Mouse (Mus musculus): ENCODE data around the gene Srsf10. TPM values are rescaled to one million over a fixed set of nuclear protein-coding genes. Genes with fewer than 3 reads are reported as not detected.

The Srsf10 gene
- polyA plus RNA-seq, 1 experiment: 37.2 TPM

DNA sequence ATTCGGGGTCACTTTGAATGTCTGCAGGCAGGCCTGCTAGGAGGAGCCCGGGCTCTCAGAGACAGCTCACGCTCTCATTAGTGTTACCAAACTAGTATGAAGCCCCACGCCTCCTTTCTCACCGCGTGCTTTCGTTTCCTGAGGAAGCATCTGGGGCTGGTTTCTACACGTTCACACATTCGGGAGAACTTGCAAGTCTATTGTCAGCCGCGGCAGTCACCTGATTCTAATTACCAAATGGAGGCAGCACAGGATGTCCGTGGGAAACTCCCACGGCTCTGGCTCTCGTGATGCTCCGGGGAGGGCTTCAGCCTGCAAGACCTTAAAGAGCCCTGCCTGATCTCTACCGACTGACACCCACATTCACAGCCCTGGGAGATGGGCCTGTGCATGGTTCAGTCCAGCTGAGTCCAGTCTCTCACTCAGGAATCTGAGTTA lies 21.1 kb downstream of the Srsf10 start:
- Histone ChIP-seq H3K4me3 (ENCODE audit: insufficient read depth, poor library complexity, severe bottlenecking) (no peak overlapping the region), H3ac (ENCODE audit: control insufficient read depth, insufficient read length, low read depth) (no peak overlapping the region), H3K27me3 (ENCODE audit: control insufficient read depth, insufficient read depth, insufficient read length) (no peaks in the 10 kb centered on the region), H3K79me2 (ENCODE audit: control insufficient read depth, insufficient read depth) (peaks cover 19% of the 10 kb centered on the region), H3K79me3 (ENCODE audit: low read depth) (peaks cover 16% of the 10 kb centered on the region), H3K36me3 (ENCODE audit: control insufficient read depth, insufficient read depth) (peaks cover 16% of the 10 kb centered on the region)
- TF ChIP-seq MYOG (IDR thresholded peaks at IDR 0.05; ENCODE audit: control insufficient read depth, extremely low read depth, insufficient read length) (no peak), CEBPB (IDR thresholded peaks at IDR 0.05; ENCODE audit: low read depth) (no peak), CTCF (IDR thresholded peaks at IDR 0.05; ENCODE audit: control insufficient read depth, insufficient read depth, insufficient read length) (no peak), MAX (IDR thresholded peaks at IDR 0.05) (no peak), MYOD1 (IDR thresholded peaks at IDR 0.05; ENCODE audit: control insufficient read depth, insufficient read length, low read depth) (no peak), FOSL1 (IDR thresholded peaks at IDR 0.05; ENCODE audit: insufficient read depth, low read length, poor library complexity, severe bottlenecking) (no peak), USF1 (IDR thresholded peaks at IDR 0.05; ENCODE audit: low read depth) (no peak)

DNA sequence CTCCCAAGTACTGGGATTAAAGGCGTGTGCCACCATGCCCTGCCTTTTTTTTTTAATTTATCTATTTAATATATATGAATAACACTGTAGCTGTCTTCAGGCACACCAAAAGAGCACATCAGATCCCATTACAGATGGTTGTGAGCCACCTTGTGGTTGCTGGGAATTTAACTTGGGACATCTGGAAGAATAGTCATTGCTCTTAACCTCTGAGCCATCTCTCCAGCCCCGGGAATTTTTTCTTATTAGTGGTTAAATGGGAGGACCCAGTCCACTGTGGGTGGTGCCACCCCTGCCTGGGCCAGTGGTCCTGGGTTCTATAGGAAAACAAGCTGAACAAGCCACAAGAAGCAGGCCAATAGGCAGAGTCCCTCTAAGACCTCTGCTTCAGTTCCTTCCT lies 22.2 kb downstream of the Srsf10 start:
- peaks cover 4% of the 10 kb centered on the region for H3K27me3 ChIP-seq (ENCODE audit: control insufficient read depth, insufficient read depth, insufficient read length)

DNA sequence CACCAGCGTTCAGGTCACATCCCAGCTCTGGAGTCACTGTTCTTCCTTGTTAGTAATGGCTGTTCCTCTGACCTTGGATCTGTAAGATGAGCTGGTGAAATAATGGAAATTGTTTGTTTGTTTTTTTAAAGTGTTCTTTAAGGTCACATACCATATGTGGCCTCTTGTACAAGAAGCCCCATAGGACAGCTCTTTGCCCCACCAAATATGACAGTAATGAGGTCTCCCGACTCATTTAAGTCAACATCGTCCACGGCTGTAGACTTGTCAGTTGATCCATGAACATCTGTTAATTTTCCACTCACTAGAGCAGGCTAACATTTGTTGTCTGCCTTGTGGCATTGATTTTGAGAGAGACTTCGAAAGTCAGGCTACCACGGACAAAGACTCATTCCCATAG lies 23.5 kb downstream of the Srsf10 start:
- no peak for TF ChIP-seq FOSL1 (IDR thresholded peaks at IDR 0.05; ENCODE audit: insufficient read depth, low read length, poor library complexity, severe bottlenecking)
- TF ChIP-seq MAX (IDR thresholded peaks at IDR 0.05): no peak
- no peak for TF ChIP-seq USF1 (IDR thresholded peaks at IDR 0.05; ENCODE audit: low read depth)
- no peak for TF ChIP-seq MYOG (IDR thresholded peaks at IDR 0.05; ENCODE audit: control insufficient read depth, extremely low read depth, insufficient read length)
- Histone ChIP-seq H3K36me3 (ENCODE audit: control insufficient read depth, insufficient read depth) (peaks cover 3% of the 10 kb centered on the region), H3K27me3 (ENCODE audit: control insufficient read depth, insufficient read depth, insufficient read length) (peaks cover 9% of the 10 kb centered on the region), H3K4me3 (ENCODE audit: insufficient read depth, poor library complexity, severe bottlenecking) (no peak overlapping the region), H3K79me2 (ENCODE audit: control insufficient read depth, insufficient read depth) (no peaks in the 10 kb centered on the region), H3ac (ENCODE audit: control insufficient read depth, insufficient read length, low read depth) (no peak overlapping the region), H3K79me3 (ENCODE audit: low read depth) (no peaks in the 10 kb centered on the region)

More for the DNA sequence above, 22.2 kb downstream of the Srsf10 start:
- H3K79me3 ChIP-seq (ENCODE audit: low read depth): peaks cover 6% of the 10 kb centered on the region
- no peak overlapping the region for H3K4me3 ChIP-seq (ENCODE audit: insufficient read depth, poor library complexity, severe bottlenecking)
- no peak overlapping the region for H3ac ChIP-seq (ENCODE audit: control insufficient read depth, insufficient read length, low read depth)
- peaks cover 6% of the 10 kb centered on the region for H3K36me3 ChIP-seq (ENCODE audit: control insufficient read depth, insufficient read depth)
- no peak for TF ChIP-seq MYOD1 (IDR thresholded peaks at IDR 0.05; ENCODE audit: control insufficient read depth, insufficient read length, low read depth)
- TF ChIP-seq MAX (IDR thresholded peaks at IDR 0.05): no peak
- TF ChIP-seq CEBPB (IDR thresholded peaks at IDR 0.05; ENCODE audit: low read depth): no peak
- TF ChIP-seq CTCF (IDR thresholded peaks at IDR 0.05; ENCODE audit: control insufficient read depth, insufficient read depth, insufficient read length): no peak
- no peak for TF ChIP-seq USF1 (IDR thresholded peaks at IDR 0.05; ENCODE audit: low read depth)
- H3K79me2 ChIP-seq (ENCODE audit: control insufficient read depth, insufficient read depth): peaks cover 7% of the 10 kb centered on the region

DNA sequence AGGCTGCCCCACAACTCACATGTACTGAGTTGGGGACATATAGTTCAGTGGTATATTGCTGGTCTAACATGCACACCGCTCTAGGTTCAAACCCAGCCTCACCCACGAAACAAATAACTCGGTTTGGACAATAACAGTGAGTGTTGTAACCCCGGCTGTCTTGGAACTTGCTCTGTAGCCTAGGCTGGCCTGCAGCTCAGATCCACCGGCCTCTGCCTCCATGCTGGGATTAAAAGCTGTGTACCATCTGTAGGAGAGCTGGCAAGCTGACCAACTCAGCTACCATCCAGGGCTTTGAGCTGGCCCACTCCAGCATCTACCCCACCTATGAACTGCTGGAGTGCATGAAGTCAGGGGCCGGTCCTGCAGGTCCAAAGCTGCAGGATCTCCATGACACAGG lies 24.5 kb downstream of the Srsf10 start:
- Histone ChIP-seq H3ac (ENCODE audit: control insufficient read depth, insufficient read length, low read depth) (no peak overlapping the region), H3K27me3 (ENCODE audit: control insufficient read depth, insufficient read depth, insufficient read length) (peaks cover 9% of the 10 kb centered on the region)

DNA sequence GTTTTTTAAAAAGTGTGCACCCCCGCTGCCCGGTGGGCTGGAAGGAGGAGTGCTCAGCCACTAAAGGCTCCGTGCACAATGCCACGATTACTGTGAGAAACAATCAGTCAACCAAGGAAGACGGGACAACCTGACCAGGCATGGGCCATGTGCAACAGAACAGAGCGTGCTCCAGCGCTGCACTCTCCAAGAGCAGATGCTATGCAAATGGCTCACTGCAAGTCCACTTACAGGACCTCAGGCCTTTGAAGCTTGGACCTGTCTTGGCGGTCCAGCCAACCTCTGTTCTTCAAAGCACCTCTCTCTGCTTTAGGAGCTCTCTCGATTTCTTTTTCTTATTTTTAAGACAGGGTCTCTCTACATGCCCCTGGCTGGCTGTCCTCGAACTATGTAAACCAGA lies 25.0 kb downstream of the Srsf10 start:
- no peaks in the 10 kb centered on the region for H3K36me3 ChIP-seq (ENCODE audit: control insufficient read depth, insufficient read depth)
- peaks cover 9% of the 10 kb centered on the region for H3K27me3 ChIP-seq (ENCODE audit: control insufficient read depth, insufficient read depth, insufficient read length)
- no peaks in the 10 kb centered on the region for H3K79me2 ChIP-seq (ENCODE audit: control insufficient read depth, insufficient read depth)
- H3K4me3 ChIP-seq (ENCODE audit: insufficient read depth, poor library complexity, severe bottlenecking): no peak overlapping the region
- no peaks in the 10 kb centered on the region for H3K79me3 ChIP-seq (ENCODE audit: low read depth)
- no peak overlapping the region for H3ac ChIP-seq (ENCODE audit: control insufficient read depth, insufficient read length, low read depth)
- TF ChIP-seq FOSL1 (IDR thresholded peaks at IDR 0.05; ENCODE audit: insufficient read depth, low read length, poor library complexity, severe bottlenecking) (no peak), MAX (IDR thresholded peaks at IDR 0.05) (no peak), MYOD1 (IDR thresholded peaks at IDR 0.05; ENCODE audit: control insufficient read depth, insufficient read length, low read depth) (no peak), CTCF (IDR thresholded peaks at IDR 0.05; ENCODE audit: control insufficient read depth, insufficient read depth, insufficient read length) (no peak)

More for the DNA sequence above, 24.5 kb downstream of the Srsf10 start:
- TF ChIP-seq CTCF (IDR thresholded peaks at IDR 0.05; ENCODE audit: control insufficient read depth, insufficient read depth, insufficient read length) (no peak), MYOG (IDR thresholded peaks at IDR 0.05; ENCODE audit: control insufficient read depth, extremely low read depth, insufficient read length) (no peak), MAX (IDR thresholded peaks at IDR 0.05) (no peak), MYOD1 (IDR thresholded peaks at IDR 0.05; ENCODE audit: control insufficient read depth, insufficient read length, low read depth) (no peak), FOSL1 (IDR thresholded peaks at IDR 0.05; ENCODE audit: insufficient read depth, low read length, poor library complexity, severe bottlenecking) (no peak), CEBPB (IDR thresholded peaks at IDR 0.05; ENCODE audit: low read depth) (no peak), USF1 (IDR thresholded peaks at IDR 0.05; ENCODE audit: low read depth) (no peak)
- Histone ChIP-seq H3K79me2 (ENCODE audit: control insufficient read depth, insufficient read depth) (no peaks in the 10 kb centered on the region), H3K4me3 (ENCODE audit: insufficient read depth, poor library complexity, severe bottlenecking) (no peak overlapping the region), H3K36me3 (ENCODE audit: control insufficient read depth, insufficient read depth) (no peaks in the 10 kb centered on the region), H3K79me3 (ENCODE audit: low read depth) (no peaks in the 10 kb centered on the region)

DNA sequence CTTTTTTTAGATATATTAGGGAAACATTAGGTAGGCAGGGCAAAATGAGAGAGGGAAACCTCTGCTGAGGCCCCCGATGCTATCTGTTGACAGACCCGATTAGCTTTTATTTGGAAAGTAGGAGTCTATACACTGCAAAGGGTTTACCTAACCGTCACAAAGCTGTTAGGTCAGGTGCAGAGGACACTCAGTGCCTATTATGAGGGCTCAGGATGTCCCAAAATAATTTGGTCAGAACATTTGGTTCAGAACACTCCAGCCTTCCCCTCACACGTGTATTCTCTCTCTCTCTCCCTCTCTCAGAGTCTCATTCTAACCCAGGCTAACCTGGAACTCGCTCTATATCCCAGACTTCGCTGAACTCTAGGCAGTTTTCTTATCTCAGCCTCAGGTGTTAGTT lies 26.5 kb downstream of the Srsf10 start:
- H3ac ChIP-seq (ENCODE audit: control insufficient read depth, insufficient read length, low read depth): no peak overlapping the region
- H3K36me3 ChIP-seq (ENCODE audit: control insufficient read depth, insufficient read depth): no peaks in the 10 kb centered on the region
- H3K27me3 ChIP-seq (ENCODE audit: control insufficient read depth, insufficient read depth, insufficient read length): peaks cover 9% of the 10 kb centered on the region
- H3K4me3 ChIP-seq (ENCODE audit: insufficient read depth, poor library complexity, severe bottlenecking): no peak overlapping the region
- no peaks in the 10 kb centered on the region for H3K79me2 ChIP-seq (ENCODE audit: control insufficient read depth, insufficient read depth)
- no peaks in the 10 kb centered on the region for H3K79me3 ChIP-seq (ENCODE audit: low read depth)
- TF ChIP-seq CEBPB (IDR thresholded peaks at IDR 0.05; ENCODE audit: low read depth) (no peak), MYOD1 (IDR thresholded peaks at IDR 0.05; ENCODE audit: control insufficient read depth, insufficient read length, low read depth) (no peak)

Data from C2C12 (cell line).